Mouse (Mus musculus): ENCODE measurements around the gene Dhx8. TPM values are rescaled to one million over a fixed set of nuclear protein-coding genes. Genes with fewer than 3 reads are reported as not detected.

Gene Dhx8
- 75.8 to 84.7 TPM (median 83.5 TPM) in 4 replicates for total RNA-seq (2023)

DNA sequence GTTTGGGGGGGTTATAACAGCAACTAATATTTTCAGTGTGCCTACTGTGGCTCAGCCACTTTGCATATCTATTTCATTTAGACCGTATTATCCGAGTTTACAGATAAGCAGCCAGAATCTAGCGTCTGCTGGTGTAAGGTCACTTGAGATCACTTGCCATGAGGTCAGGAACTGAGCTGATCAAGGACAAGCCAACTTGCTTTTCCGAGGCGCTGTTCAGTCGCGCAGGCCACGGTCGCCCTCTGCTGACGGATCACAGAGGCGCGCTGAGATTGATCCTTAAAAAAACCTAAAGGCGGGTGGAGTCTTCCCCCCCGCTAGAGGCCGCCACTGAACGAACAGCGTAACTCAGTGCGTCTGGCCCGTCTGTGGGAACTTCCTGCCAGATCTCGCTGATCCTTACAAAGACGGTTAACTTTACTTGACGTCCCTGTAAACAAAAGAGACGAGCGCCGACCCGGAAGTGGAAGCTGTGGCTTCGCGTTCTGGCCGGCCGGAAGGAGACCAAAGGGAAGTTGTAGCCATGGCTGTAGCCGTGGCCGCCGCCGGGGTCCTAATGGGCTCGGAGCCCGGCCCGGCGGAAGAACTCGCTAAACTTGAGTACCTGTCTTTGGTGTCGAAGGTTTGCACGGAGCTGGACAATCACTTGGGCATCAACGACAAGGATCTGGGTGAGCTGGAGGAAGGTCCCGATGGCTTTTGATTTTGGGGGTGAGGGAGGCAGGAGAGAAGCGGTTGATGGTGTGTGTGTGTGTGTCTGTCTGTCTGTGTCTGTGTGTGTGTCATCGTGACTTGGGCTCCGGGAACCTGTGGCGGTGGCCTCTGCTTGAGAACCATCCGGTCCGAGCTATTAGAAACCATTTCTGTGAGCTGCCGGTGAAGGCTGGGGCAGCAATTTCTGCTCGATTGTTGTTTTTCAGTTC is at the start of gene Dhx8:
TSS of gene Dhx8 (plus strand) at position 402 of the 923 bp plus-strand sequence.

DNA sequence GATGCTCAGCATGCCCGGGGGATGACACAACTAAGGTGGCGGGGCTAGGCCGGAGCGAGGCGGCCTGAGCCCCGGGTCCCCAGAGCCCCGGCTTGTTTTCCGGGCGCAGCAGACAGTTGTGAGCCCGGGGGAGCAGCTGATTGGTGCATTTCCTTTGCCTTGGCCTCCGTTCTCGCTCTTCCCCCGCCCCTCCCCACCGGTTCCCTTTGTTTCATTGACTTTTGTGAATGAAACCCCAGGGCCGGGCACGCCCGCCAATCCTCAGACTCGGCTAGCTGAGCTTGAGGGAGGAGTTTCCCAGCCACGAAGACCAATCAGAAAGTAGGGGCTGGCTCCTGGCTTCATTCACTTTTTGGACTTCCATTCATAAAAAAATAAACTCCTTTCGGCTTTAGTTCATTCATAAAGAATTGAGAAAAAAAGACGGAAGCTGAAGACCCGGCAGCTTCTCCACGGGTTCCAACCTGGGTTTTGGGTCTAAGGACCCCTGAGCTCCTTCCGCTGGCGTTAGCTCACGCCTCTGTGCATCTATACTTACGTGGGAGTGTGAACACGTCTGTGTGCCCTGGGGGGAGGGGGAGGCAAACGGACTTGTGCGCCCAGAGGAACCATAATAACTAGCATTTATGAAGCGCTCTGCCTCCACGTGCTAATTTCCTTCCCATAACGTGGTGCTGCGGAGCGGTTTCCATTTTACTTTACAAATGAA is 52.6 kb downstream of the Dhx8 start, which contains the start of gene Etv4:
TSS of gene Etv4 (minus strand) at position 229 of the 709 bp plus-strand sequence.

Other genes starting within 250 kb of the Dhx8 start
- gene Brca1, start 181.0 kb upstream of the Dhx8 start, total RNA-seq (2023): 7.2 to 8.9 TPM (median 8.0 TPM) in 4 replicates
- 130 to 160 TPM (median 142 TPM) in 4 replicates for gene Nbr1, start 180.8 kb upstream of the Dhx8 start, total RNA-seq (2023)
- gene Tmem106a, start 150.7 kb upstream of the Dhx8 start, total RNA-seq (2023): 5.5 to 7.0 TPM (median 6.3 TPM) in 4 replicates
- not detected in 4 replicates for gene Gm11634, start 133.7 kb upstream of the Dhx8 start, total RNA-seq (2023)
- 39.2 to 47.8 TPM (median 45.5 TPM) in 4 replicates for gene Rdm1, start 105.7 kb upstream of the Dhx8 start, total RNA-seq (2023)
- 1.1 to 2.3 TPM (median 2.1 TPM) in 4 replicates for gene Arl4d, start 67.4 kb upstream of the Dhx8 start, total RNA-seq (2023)
- not detected in 4 replicates for gene Etv4, start 52.5 kb downstream of the Dhx8 start, total RNA-seq (2023)
- gene Meox1, start 161.5 kb downstream of the Dhx8 start, total RNA-seq (2023): 0.43 to 0.72 TPM (median 0.60 TPM) in 4 replicates
- gene Sost, start 234.1 kb downstream of the Dhx8 start, total RNA-seq (2023): not detected in 4 replicates

All from B cell, adult 62 days (primary cell).